Mouse (Mus musculus) intestine, postnatal 0 days (tissue): ENCODE measurements at regions not wholly inside any gene's neighbourhood (a gene's known extent, or its start where the extent isn't known, plus 50 kb on each side); places are given as distances from the start of the nearest gene placed in this dataset.

ENCODE experiments used
- ATAC-seq: fragments of 200-750 bp; cut with Nextera tagmentation; 2 replicates; pipeline ENCODE4 v1.8.0; 2017; ENCODE audit warnings: mild to moderate bottlenecking, moderate TSS enrichment, moderate library complexity
- H3K27ac ChIP-seq: fragments of 300-500 bp; sonication (generic); 2 replicates; pipeline ENCODE4 v1.5.1; 2014; ENCODE audit warnings: mild to moderate bottlenecking, low read depth, low read length, moderate library complexity
- H3K27me3 ChIP-seq: fragments of 300-500 bp; sonication (generic); replicated peaks from 2 replicates; pipeline ENCODE4 v1.6.1; 2014; ENCODE audit warnings: low read length, mixed read lengths; ENCODE audit not compliant: control insufficient read depth, insufficient read depth
- H3K36me3 ChIP-seq: fragments of 300-500 bp; sonication (generic); 2 replicates; pipeline ENCODE4 v1.6.1; 2014; ENCODE audit warnings: mild to moderate bottlenecking, moderate library complexity; ENCODE audit not compliant: control insufficient read depth, insufficient read depth
- H3K4me1 ChIP-seq: fragments of 300-500 bp; sonication (generic); replicated peaks from 2 replicates; pipeline ENCODE4 v1.6.1; 2014; ENCODE audit warnings: antibody characterized with exemption, low read length, mixed read lengths; ENCODE audit not compliant: control insufficient read depth, insufficient read depth
- H3K4me2 ChIP-seq: fragments of 300-500 bp; sonication (generic); replicated peaks from 2 replicates; pipeline ENCODE4 v1.6.1; 2014; ENCODE audit warnings: low read depth, mild to moderate bottlenecking, moderate library complexity
- H3K4me3 ChIP-seq: fragments of 300-500 bp; sonication (generic); 2 replicates; pipeline ENCODE4 v1.5.1; 2014; ENCODE audit warnings: low read depth, low read length
- H3K9ac ChIP-seq: fragments of 300-500 bp; sonication (generic); 2 replicates; pipeline ENCODE4 v1.6.1; 2014; ENCODE audit warnings: mild to moderate bottlenecking, low read depth, low read length
- H3K9me3 ChIP-seq: fragments of 300-500 bp; sonication (generic); 2 replicates; pipeline ENCODE4 v1.6.1; 2016; ENCODE audit warnings: mixed run types; ENCODE audit not compliant: control insufficient read depth
- CTCF ChIP-seq: sonication (generic); IDR thresholded peaks from 2 replicates; pipeline ENCODE4 v1.5.1; 2016; ENCODE audit warnings: low read depth, mild to moderate bottlenecking, control low read depth, antibody characterized with exemption, moderate library complexity
- WGBS: fragments of 180-500 bp; shearing (Covaris S2); extraction: QIAGEN DNeasy Blood & Tissue Kit; methylation state at CpG from one replicate; pipeline ENCODE4 v1.1.7; 2014; 5-methylcytosine and 5-hydroxymethylcytosine counted together

DNA sequence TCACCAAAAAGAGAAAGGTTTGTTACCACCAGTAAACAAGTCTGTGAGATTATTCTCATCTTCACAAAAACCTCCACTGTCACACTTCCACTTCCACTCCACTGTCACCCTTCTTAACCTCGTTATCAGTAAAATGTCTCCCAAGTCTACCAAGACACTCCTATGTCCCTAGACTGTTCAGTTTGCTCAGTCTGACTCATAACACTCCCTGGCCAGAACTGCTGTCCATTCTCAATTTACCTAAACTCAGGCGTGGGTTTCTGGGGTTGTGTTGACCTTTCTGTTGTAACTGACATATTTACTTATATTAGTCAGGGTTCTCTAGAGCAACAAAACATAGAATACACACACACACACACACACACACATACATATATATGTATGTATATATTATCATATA lies 85.5 kb downstream of the Emp1 start:
- no peak for ATAC-seq
- TF ChIP-seq CTCF, result no peak
- 47% methylated on average over 2 of the region's 2 CpGs for WGBS
- H3K9ac ChIP-seq, result no peak overlapping the region
- H3K4me1 ChIP-seq, result 0 out of 2 replicates have a peak, but pooled peaks cover 4% of the 10 kb centered on the region
- H3K4me2 ChIP-seq, result no peak overlapping the region
- H3K4me3 ChIP-seq, result no peak overlapping the region
- H3K36me3 ChIP-seq, result no peaks in the 10 kb centered on the region
- no peaks in the 10 kb centered on the region for H3K27me3 ChIP-seq
- no peaks in the 10 kb centered on the region for H3K9me3 ChIP-seq
- no peak overlapping the region for H3K27ac ChIP-seq

DNA sequence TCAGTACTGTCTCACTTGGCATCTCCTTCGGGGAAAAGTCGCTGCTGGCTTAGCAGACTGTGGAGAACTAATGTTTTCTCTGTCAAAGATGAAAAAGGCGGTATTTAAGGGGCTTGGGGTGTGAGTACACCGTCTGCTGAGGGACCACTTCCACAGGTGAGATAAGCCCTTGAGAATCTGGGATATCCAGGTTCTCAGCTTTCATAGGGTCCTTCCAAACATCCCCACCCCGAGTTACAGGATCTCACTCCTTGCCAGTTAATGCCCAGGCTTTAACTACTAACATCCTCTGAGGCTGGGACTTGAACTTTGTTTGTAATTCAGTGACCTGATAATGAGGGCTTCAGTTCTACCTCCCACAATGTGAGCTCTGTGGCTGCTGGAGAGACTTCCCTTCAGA lies 86.9 kb downstream of the Emp1 start:
- no peak for TF ChIP-seq CTCF
- H3K27me3 ChIP-seq, result no peaks in the 10 kb centered on the region
- WGBS, result 80% methylated on average over 5 of the region's 5 CpGs
- no peak overlapping the region for H3K9ac ChIP-seq
- H3K36me3 ChIP-seq, result no peaks in the 10 kb centered on the region
- H3K4me1 ChIP-seq, result 0 out of 2 replicates have a peak, but pooled peaks cover 4% of the 10 kb centered on the region
- H3K4me3 ChIP-seq, result no peak overlapping the region
- no peak for ATAC-seq
- no peaks in the 10 kb centered on the region for H3K9me3 ChIP-seq
- H3K27ac ChIP-seq, result no peak overlapping the region
- no peak overlapping the region for H3K4me2 ChIP-seq

DNA sequence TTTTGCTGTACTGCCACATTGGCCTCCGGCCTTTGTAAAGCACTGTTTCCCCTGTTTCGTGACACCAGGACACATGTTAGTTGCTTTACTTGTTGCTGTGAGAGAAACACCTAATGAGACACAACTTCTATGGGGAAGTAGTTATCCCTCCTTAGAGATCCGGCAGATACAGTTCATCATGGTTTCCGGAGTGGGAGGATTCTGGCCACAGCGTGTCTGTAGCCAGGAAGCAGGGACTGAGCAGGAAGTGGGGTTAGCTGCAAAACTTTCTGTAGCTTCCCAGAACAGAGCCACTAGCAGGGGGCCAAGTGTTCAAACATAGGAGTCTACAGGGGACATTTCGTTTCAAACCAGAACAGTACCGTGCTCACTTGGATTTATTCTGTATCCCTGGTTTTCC lies 88.2 kb downstream of the Emp1 start:
- no peak overlapping the region for H3K4me3 ChIP-seq
- no peaks in the 10 kb centered on the region for H3K4me1 ChIP-seq
- no peak overlapping the region for H3K4me2 ChIP-seq
- no peak for TF ChIP-seq CTCF
- H3K27me3 ChIP-seq, result no peaks in the 10 kb centered on the region
- ATAC-seq, result no peak
- no peak overlapping the region for H3K27ac ChIP-seq
- 77% methylated on average over 7 of the region's 7 CpGs for WGBS
- H3K9ac ChIP-seq, result no peak overlapping the region
- no peaks in the 10 kb centered on the region for H3K36me3 ChIP-seq
- H3K9me3 ChIP-seq, result no peaks in the 10 kb centered on the region

DNA sequence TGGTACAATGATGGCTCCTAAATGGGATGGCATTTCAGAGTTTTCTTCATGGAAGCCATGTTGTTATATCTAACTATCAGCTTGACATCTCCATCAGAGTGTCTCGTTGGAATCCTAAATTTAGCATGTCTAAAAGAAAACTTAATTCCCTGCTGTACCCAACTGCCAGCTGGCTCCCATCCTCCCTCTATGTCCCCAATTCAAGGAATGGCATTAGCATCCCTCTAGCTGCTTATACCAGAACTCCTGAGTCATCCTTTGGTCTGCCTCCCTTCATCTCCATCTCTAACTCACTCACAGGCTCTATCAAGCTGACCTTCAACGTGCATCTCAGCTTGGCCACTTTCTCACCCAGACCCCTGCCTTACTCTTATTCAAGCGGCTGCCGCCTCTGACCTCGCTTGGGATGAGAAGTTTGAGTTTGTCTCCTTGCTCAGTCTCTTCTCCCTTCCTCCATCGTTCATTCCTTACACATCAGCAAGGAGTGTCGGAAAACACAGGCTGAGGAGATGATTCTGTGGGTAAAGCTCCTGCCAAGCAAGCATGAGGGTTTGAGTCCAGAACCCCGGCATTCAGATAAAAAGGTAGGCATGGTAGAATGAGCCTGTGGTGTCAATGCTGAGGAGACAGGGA lies 88.9 kb downstream of the Emp1 start:
- no peak overlapping the region for H3K4me2 ChIP-seq
- no peaks in the 10 kb centered on the region for H3K27me3 ChIP-seq
- ATAC-seq, result no peak
- H3K4me1 ChIP-seq, result no peaks in the 10 kb centered on the region
- H3K9me3 ChIP-seq, result no peaks in the 10 kb centered on the region
- WGBS, result 89% methylated on average over 8 of the region's 8 CpGs
- H3K9ac ChIP-seq, result no peak overlapping the region
- no peak for TF ChIP-seq CTCF
- H3K27ac ChIP-seq, result no peak overlapping the region
- no peaks in the 10 kb centered on the region for H3K36me3 ChIP-seq
- no peak overlapping the region for H3K4me3 ChIP-seq

DNA sequence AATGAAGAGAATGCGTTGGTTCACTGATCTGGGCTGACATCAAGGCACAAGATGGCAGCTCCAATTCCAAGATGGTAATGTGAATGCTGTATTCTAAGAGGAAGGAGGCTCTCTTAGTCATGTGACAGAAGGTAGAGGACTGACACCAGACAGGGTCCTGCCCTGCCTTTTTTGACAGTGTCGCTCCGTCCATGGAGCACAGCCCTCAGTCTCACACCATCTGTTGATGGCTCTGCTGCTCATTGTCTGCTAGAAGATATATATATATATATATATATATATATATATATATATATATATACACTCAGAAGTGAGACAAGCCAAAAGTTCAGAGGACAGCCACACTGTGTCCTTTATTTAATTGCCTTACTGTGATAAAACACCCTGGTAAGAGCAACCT lies 90.7 kb downstream of the Emp1 start:
- no peak overlapping the region for H3K4me2 ChIP-seq
- H3K4me3 ChIP-seq, result no peak overlapping the region
- H3K9ac ChIP-seq, result no peak overlapping the region
- H3K36me3 ChIP-seq, result no peaks in the 10 kb centered on the region
- H3K9me3 ChIP-seq, result no peaks in the 10 kb centered on the region
- H3K27ac ChIP-seq, result no peak overlapping the region
- no peak for TF ChIP-seq CTCF
- H3K4me1 ChIP-seq, result no peaks in the 10 kb centered on the region
- WGBS, result 92% methylated on average over 3 of the region's 3 CpGs
- no peaks in the 10 kb centered on the region for H3K27me3 ChIP-seq
- no peak for ATAC-seq

DNA sequence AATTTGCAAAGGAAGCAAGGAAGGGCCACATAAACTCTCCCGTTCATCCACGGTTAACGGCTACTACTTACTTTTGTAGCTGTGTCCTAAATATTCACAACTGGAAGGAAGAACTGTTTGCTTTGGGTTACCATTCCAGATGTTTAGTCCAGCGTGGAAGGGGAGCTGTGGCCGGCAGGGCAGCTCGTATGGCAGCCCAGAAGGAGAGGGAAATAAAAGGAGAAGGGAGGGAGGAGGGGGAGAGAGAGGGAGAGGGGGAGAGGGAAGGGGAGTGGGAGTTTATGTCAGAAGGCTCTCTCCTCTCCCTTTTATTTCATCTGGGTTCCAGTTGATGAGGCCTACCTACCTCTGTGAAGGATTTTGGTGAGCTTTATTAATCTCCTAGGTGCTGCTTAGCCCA lies 110.2 kb downstream of the Emp1 start:
- no peaks in the 10 kb centered on the region for H3K36me3 ChIP-seq
- TF ChIP-seq CTCF, result no peak
- no peaks in the 10 kb centered on the region for H3K9me3 ChIP-seq
- no peak overlapping the region for H3K4me2 ChIP-seq
- no peak overlapping the region for H3K9ac ChIP-seq
- WGBS, result 55% methylated on average over 6 of the region's 6 CpGs
- no peaks in the 10 kb centered on the region for H3K27me3 ChIP-seq
- H3K4me3 ChIP-seq, result no peak overlapping the region
- H3K4me1 ChIP-seq, result no peaks in the 10 kb centered on the region
- no peak overlapping the region for H3K27ac ChIP-seq
- ATAC-seq, result no peak

DNA sequence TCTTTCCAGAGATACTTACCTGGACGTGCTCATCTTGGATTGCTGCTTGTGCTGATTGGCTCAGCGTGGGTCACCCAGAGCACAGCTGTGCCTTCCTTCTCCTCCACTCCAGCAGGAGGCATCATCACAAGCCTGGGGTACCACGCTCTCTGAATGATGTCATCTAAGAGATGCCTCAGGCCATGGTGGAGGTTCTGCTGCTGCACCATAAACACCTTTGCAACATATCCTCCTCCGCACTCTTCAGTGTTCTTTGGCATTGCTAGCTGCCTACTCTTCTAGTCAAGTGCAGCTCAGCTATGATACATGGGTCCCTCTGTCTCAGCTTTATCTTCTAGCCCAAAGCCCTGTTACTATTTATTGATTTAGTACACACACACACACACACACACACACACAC lies 110.8 kb downstream of the Emp1 start:
- ATAC-seq, result no peak
- WGBS, result 86% methylated on average over 4 of the region's 4 CpGs
- no peak for TF ChIP-seq CTCF
- no peaks in the 10 kb centered on the region for H3K9me3 ChIP-seq
- H3K27me3 ChIP-seq, result no peaks in the 10 kb centered on the region
- H3K36me3 ChIP-seq, result no peaks in the 10 kb centered on the region
- no peak overlapping the region for H3K9ac ChIP-seq
- H3K4me2 ChIP-seq, result no peak overlapping the region
- no peak overlapping the region for H3K27ac ChIP-seq
- no peak overlapping the region for H3K4me3 ChIP-seq
- no peaks in the 10 kb centered on the region for H3K4me1 ChIP-seq
